Mouse (Mus musculus) lung, postnatal 0 days (tissue): ENCODE measurements at regions not wholly inside any gene's neighbourhood (a gene's known extent, or its start where the extent isn't known, plus 50 kb on each side); places are given as distances from the start of the nearest gene placed in this dataset.
A peak's percentile ranks its signal among the peaks of the same experiment; 100 is the strongest.

Source experiments
- ATAC-seq: fragments of 200-750 bp; cut with Nextera tagmentation; 2 replicates; pipeline ENCODE4 v1.8.0; 2017; ENCODE audit warnings: moderate library complexity
- DNase-seq: peaks from one replicate; pipeline ENCODE4 v3.0.0-alpha.2; 2016; ENCODE audit warnings: low spot score
- H3K27ac ChIP-seq: fragments of 300-500 bp; sonication (generic); 2 replicates; pipeline ENCODE4 v1.5.1; 2014; ENCODE audit warnings: antibody characterized with exemption, mild to moderate bottlenecking, low read length, mixed read lengths
- H3K27me3 ChIP-seq: fragments of 300-500 bp; sonication (generic); replicated peaks from 2 replicates; pipeline ENCODE4 v1.6.1; 2014; ENCODE audit warnings: low read length, mixed read lengths; ENCODE audit not compliant: insufficient read depth
- H3K36me3 ChIP-seq: fragments of 300-500 bp; sonication (generic); 2 replicates; pipeline ENCODE4 v1.6.1; 2014; ENCODE audit warnings: low read length, mixed read lengths; ENCODE audit not compliant: insufficient read depth
- H3K4me1 ChIP-seq: fragments of 300-500 bp; sonication (generic); 2 replicates; pipeline ENCODE4 v1.6.1; 2014; ENCODE audit warnings: antibody characterized with exemption, low read depth, low read length, mixed read lengths; ENCODE audit not compliant: insufficient read depth
- H3K4me2 ChIP-seq: fragments of 300-500 bp; sonication (generic); replicated peaks from 2 replicates; pipeline ENCODE4 v1.6.1; 2014; ENCODE audit warnings: low read depth, mild to moderate bottlenecking, low read length, moderate library complexity, mixed read lengths
- H3K4me3 ChIP-seq: fragments of 300-500 bp; sonication (generic); 2 replicates; pipeline ENCODE4 v1.5.1; 2014; ENCODE audit warnings: low read depth, low read length
- H3K9ac ChIP-seq: fragments of 300-500 bp; sonication (generic); replicated peaks from 2 replicates; pipeline ENCODE4 v1.6.1; 2014; ENCODE audit warnings: low read depth, mild to moderate bottlenecking
- H3K9me3 ChIP-seq: fragments of 300-500 bp; sonication (generic); 2 replicates; pipeline ENCODE4 v1.6.1; 2016; ENCODE audit warnings: low read length, mixed read lengths
- CTCF ChIP-seq: IDR thresholded peaks from 2 replicates; pipeline ENCODE4 v1.5.1; 2016; ENCODE audit warnings: antibody characterized with exemption, mild to moderate bottlenecking
- EP300 ChIP-seq: IDR thresholded peaks from 2 replicates; pipeline ENCODE4 v1.6.1; 2016; ENCODE audit warnings: antibody characterized with exemption, mild to moderate bottlenecking, control low read depth
- WGBS: fragments of 180-500 bp; shearing (Covaris S2); extraction: QIAGEN DNeasy Blood & Tissue Kit; methylation state at CpG from one replicate; pipeline ENCODE4 v1.1.7; 2014; 5-methylcytosine and 5-hydroxymethylcytosine counted together

DNA sequence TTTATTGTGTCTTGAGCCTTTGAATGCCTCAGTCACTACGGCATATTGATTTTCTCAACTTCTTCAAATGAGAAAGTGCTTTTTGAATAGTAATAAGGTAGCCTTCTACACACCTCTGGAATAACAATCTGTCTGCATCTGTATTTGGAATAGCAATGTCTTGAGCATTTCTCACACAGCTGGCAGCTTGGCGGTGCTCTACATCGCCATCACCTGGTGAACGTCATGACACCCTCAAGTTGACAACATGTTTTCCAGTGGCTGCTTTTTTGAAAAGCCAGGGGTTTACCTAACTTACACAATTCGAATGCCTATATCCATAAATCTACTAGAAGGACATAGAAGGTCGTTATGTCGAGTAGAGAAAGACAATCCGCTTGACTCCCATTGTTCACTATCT lies 51.5 kb upstream of the Snrpb2 start:
- Histone ChIP-seq H3K4me3 (no peak overlapping the region), H3K27ac (no peak overlapping the region), H3K4me2 (no peak overlapping the region), H3K4me1 (no peaks in the 10 kb centered on the region), H3K36me3 (no peaks in the 10 kb centered on the region), H3K27me3 (no peaks in the 10 kb centered on the region), H3K9me3 (no peaks in the 10 kb centered on the region), H3K9ac (no peak overlapping the region)
- TF ChIP-seq EP300 (no peak), CTCF (peak; percentile 25; the same call in 1 of the 2 replicates)
- WGBS: 55% methylated on average over 8 of the region's 8 CpGs
- DNase-seq (no peak), ATAC-seq (no peak)
